Mouse (Mus musculus) MEL (cell line): ENCODE measurements around the gene Prr5l.

Experiments used
- POLR2A ChIP-seq, 2 experiments: IDR thresholded peaks; 2 replicates each; pipeline ENCODE4 v1.6.1; 2011 to 2012; ENCODE audit warnings: low read length in 2 of 2, mild to moderate bottlenecking in 2 of 2, control low read depth in 1 of 2, improper control_type of control experiment in 1 of 2, low read depth in 1 of 2, moderate library complexity in 1 of 2; ENCODE audit not compliant: control insufficient read depth in 1 of 2, insufficient read depth in 1 of 2, poor library complexity in 1 of 2
- TAL1 ChIP-seq: IDR thresholded peaks from 2 replicates; pipeline ENCODE4 v1.6.1; 2012; ENCODE audit warnings: mild to moderate bottlenecking, inconsistent platforms, low read length, moderate library complexity, mixed read lengths

DNA sequence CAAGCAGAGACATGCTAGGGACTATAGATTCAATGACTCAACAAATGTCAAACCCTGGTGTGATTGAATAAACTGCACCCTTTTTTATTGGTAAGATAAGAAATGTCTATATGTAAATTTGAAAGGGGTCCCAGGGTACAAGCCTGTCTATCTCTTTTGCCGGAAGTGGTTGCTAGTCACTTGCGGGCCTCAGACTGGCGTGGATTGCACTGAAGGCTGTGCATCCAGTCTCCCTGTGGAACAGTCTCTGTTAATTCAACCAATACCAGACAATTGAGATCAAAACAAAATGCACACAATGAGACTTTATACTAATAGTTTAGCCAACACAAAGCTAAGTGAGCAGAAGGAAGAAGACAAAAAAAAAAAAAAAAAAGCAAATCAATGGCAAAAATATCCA lies 42.4 kb upstream of the Prr5l start:
- TF ChIP-seq POLR2A (IDR thresholded peaks at IDR 0.05; ENCODE audit: control insufficient read depth in 1 of 2, insufficient read depth in 1 of 2, low read depth in 1 of 2, low read length in 2 of 2, poor library complexity in 1 of 2) = no peak
- no peak for TF ChIP-seq TAL1
